Mouse (Mus musculus): ENCODE data around the gene Gm28870. TPM values are rescaled to one million over a fixed set of nuclear protein-coding genes. Genes with fewer than 3 reads are reported as not detected.

Gene Gm28870
- not detected for total RNA-seq (2023)

DNA sequence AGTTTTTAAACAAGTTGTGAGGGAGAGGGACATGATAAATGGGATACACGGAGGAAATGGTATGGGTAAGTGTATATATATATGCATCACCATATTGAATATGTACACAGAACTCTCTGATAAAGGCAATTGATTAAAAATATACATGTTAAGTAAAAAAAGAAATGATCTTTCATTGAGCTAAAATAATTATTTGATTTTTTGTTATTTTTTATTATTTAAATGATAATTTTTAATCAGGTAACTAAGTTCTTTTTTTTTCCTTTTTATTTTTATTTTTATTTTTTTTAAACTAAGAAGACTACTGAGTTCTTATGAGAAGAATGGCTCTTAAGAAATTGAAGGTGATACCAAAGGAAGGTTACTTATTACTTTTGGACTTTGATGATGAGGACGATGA is at the start of gene Gm28870:
TSS of gene Gm28870 (plus strand) at position 301 of the 400 bp plus-strand sequence.

